Mouse (Mus musculus) CH12.LX (cell line): ENCODE results near the gene Ttyh3.

ENCODE experiments used
- CTCF ChIP-seq, 2 experiments: IDR thresholded peaks in 1 of 2; conservative IDR thresholded peaks in 1 of 2; 2 replicates each; pipeline ENCODE4 v1.5.1; 2011 to 2012; ENCODE audit warnings: low read depth in 2 of 2, low read length in 2 of 2, improper control_type of control experiment in 1 of 2, inconsistent platforms in 1 of 2, mild to moderate bottlenecking in 1 of 2, moderate library complexity in 1 of 2
- POLR2A ChIP-seq: IDR thresholded peaks from 2 replicates; pipeline ENCODE4 v1.6.1; 2011; ENCODE audit warnings: low read depth, mild to moderate bottlenecking, improper control_type of control experiment, low read length

- TF ChIP-seq CTCF (conservative IDR thresholded peaks at IDR 0.05 in 1 of 2, IDR thresholded peaks at IDR 0.05 in 1 of 2; ENCODE audit: low read depth in 2 of 2, low read length in 2 of 2): no peak
- TF ChIP-seq POLR2A: no peak
Measured at GRCm38 (mm10) chr5:140624961-140625360, 23.9 kb downstream of the Ttyh3 start.
